Mouse (Mus musculus) embryo, embryonic 11 days (tissue): Measurements from ENCODE around the gene Hhip.

Experiments used
- DNase-seq: peaks from one replicate; pipeline ENCODE4 v3.0.0-alpha.2; 2015

Gene Hhip

DNA sequence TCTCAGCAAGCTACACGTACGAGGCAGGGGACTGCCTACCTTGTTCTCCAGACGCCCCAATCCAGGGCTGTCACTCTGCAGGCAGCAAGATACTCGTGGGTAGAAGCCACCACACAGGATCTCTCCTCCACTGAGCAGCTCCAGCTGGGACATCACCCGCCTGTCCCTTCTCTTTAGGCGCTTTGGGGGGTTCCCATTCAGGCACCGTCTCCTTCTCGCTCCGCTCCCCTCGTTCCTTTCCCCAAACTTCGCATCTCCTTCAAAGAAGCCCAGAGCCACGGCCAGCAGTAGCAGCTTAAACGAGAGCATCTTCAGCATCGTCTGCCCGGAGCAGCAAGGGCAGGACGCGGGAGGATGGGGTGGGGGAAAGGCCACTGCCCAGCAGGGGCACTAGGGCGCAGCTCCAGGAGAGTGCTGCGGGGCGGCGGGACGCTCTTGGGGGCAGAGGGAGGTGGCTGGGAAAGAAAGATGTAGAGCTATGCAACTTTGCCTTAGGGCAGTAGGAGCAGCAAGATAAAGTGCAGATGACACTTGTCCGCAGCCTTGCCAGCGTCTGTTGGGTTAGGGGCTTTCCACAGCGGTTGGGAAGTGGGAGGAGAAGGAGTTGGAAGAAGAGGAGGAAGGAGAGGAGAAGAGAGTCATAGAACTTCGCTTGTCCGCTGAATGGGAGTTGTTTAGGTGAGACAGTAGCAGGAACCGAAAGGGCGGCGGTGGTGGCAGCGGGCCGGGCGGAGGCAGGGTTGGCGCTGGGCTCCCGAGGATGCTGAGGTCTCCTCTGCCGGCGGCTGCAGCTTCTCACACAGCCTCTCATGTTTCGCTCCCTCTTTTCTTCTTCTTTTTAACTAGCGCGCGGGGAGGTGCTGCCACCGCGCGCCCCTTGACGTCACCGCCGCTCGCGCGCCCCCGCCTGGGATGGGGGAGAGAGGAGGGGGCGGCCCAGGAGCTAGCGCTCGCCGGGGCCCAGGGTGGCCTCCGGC lies at the start of gene Hhip:
Gene Hhip, minus strand, starts transcription at position 809 of the 977 bp plus-strand sequence.
- DNase-seq, result peak; percentile 87

DNA sequence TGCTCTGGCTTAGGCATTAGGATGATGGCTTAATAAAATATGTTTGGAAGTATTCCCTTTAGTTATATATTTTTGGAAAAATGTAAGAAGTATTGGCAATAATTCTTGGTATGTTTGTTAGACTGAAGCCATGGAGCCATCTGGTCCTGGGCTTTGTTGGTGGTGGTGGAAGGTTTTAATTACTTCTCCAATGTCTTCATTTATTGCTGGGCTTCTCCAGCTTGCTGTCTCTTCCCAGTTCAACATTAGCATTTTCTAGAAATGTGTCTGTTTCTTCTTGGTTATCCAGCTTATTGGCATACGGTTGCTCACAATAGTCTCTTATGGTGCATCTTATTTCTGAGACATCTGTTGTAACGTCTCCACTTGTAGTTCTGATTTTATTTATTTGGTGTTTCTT lies 29.2 kb upstream of the Hhip start:
- DNase-seq, result no peak

GRCm38 (mm10) chr8:80058193-80058592 lies 387 bp upstream of the Hhip start:
- DNase-seq, result peak; percentile 34

DNA sequence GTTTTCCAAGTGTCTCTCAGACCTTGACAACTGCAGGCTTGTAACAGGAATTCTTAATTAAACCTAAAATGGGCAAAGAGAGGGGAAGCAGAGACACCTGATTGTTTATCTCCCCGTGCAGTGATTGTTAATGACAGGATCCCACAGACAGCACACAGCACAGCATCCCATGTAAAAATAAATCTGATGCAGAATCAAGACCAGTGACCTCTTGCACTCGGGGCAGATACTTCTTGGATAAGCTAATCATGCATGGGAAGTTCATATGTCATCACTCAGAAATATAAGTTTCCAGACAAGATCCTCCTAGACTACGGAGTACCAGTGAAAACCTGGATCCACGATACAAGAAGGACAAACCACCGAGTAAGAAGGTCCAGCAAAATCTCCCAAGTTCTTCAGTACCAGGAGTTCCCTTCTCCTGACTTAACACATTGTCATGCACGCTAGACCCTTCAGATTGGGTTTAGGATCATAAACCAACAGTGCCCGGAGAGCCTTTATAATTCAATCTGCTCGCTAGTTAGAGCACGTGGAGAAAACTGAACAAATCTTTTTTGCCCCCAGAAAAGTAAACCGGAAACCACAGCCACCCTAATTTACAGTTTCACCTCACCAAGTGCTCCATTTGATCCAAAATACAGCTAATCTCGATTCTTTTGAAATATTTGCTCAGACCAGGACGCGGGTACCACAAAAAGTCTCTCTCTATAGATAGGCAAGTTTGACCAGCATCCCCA lies 1.3 kb downstream of the Hhip start:
- no peak for DNase-seq

DNA sequence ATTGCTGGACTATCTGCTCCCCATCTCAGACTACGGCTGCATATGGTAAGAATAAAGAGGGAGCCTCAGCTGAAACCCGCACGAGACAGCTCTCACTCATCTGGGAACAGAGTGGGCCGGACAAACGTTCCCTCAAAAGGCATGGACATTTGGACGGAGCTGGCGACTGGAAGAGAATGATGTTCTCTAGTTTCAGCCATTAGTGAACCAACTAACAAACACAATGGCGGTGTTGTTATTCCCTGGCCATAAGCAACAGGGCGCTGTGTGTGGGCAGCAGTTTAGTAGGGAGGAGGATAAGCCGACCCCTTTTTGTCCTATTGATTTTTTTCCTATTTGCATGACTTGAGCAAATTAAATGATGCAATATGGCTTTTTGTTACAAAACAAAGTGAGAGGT lies 2.0 kb downstream of the Hhip start:
- DNase-seq, result peak; percentile 69

GRCm38 (mm10) chr8:80055094-80055493 lies 2.7 kb downstream of the Hhip start:
- no peak for DNase-seq

DNA sequence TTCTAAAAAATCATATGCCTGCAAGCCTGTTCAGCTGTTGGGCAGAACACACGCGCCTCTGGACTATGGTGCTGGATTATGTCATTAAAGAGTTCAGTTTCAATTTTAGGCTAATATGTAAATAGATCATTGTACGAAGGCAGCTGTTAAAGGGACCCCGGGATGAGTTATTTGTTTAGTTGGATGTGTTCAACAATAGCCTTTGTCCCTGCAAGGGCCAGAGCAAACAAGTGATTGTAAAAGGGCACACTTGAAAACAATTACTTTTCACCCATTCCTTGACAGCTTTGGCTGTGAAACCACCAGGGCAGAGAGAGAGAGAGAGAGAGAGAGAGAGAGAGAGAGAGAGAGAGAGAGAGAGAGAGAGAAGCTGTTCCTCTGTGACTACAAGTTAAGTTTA lies 3.6 kb downstream of the Hhip start:
- peak; percentile 40 for DNase-seq

DNA sequence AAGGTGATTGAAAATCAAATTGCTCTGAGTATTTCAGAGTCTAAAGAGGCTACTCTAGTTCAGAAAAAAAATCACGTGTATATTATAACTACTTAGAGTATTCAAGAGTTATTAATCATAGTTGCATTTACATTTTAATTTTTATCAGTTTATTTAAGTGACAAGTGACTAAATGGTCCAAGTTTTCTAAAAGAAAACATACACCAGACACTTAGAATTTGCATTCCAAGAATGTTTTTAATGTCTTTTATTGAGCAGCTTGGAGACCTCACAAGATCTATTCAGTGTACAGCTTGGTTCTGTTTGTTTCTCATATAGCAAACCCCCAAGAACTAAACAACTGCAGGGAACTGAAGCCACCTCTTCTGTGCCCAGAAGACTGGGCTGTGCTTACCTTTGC lies 5.0 kb downstream of the Hhip start:
- no peak for DNase-seq

GRCm38 (mm10) chr8:80051494-80051893 lies 6.3 kb downstream of the Hhip start:
- no peak for DNase-seq

DNA sequence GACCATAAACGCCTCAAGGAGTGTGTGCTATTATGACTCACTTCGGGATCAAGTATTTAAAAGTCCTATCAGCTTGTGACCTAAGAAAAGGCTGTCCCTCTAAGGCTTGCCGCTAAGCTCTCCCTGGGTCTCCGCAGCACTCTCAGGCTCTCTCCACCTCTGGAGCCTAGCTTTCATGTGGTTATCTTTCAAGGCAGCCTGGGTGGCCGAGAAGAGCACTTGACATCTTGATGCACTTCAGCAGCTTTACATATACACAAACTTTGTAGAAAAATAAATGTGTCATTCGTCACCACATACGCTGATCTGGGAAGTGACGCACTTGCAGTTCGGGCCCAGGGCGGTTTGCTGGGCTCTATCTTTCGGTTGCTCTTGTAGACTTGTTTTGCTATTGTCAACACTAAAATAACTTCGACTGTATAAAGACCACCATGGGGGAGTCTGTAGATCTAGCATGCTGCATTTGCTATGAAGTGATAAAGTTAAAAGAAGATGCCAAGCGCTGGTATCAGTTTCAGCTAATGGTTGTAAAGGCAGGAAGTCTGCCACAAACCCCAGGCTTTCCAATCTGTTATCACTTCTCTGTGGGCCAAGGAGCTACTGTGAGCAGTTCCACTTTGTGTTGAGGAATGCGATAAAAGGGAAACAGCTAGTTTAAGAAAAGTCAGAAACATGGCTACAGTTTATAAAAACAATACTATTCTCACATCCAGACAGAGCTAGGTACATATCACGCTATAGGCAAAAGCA lies 8.4 kb downstream of the Hhip start:
- DNase-seq, result no peak

- DNase-seq, result peak; percentile 32
Measured at GRCm38 (mm10) chr8:80048256-80048655, 9.6 kb downstream of the Hhip start.

DNA sequence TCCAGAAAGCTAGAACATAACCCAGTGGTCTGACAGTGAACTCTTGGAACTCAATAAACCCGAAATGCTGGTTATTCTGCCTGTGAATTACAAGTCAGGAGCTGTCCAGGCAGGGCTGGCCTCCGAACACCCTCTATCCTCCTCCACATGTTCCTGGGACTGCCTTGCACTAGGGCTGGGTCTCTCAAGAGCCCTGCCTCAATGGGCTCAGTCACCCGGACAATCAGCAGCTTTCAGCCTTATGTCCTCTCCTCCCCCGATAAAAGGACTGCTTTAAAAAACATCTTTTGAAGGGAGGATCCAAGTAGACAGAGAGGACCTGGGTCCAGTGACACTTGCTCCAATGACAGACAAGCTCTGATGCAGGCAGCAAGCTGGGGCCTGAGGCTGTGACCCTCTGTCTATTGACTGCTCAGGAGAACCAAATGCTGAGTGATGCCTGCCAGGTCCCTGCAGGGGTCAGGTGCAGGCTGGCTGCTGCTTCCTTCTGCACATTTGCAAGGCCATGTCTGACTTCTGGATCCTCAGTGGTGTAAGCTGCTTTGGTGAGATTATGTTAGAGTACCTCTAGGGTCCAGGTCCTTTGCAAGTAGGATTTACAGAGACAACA lies 20.1 kb downstream of the Hhip start:
- DNase-seq, result peak; percentile 33

GRCm38 (mm10) chr8:80032604-80033003 lies 25.2 kb downstream of the Hhip start:
- peak; percentile 46 for DNase-seq

GRCm38 (mm10) chr8:80031330-80032293 lies 26.2 kb downstream of the Hhip start:
- peak; percentile 34 for DNase-seq

GRCm38 (mm10) chr8:80029631-80030030 lies 28.2 kb downstream of the Hhip start:
- DNase-seq, result peak; percentile 38

GRCm38 (mm10) chr8:80020469-80020868 lies 37.3 kb downstream of the Hhip start:
- DNase-seq, result no peak

- no peak for DNase-seq
Measured at GRCm38 (mm10) chr8:80015818-80016217, 42.0 kb downstream of the Hhip start.

- DNase-seq, result no peak
Measured at GRCm38 (mm10) chr8:80004421-80004820, 53.4 kb downstream of the Hhip start.

- DNase-seq, result no peak
Measured at GRCm38 (mm10) chr8:80002313-80002712, 55.5 kb downstream of the Hhip start.

- no peak for DNase-seq
Measured at GRCm38 (mm10) chr8:79995075-79995474, 62.7 kb downstream of the Hhip start.

GRCm38 (mm10) chr8:79993507-79993906 lies 64.3 kb downstream of the Hhip start:
- no peak for DNase-seq
